Mouse (Mus musculus): ENCODE data around the gene Akap6. TPM values are rescaled to one million over a fixed set of nuclear protein-coding genes. Genes with fewer than 3 reads are reported as not detected.

The Akap6 gene
- total RNA-seq (2021) = 100 to 1,000 TPM in 1 of 2 experiments, 10 to 100 TPM in 1; 89.1 to 100 TPM
- long read RNA-seq, experiment 1, partial matches to known transcripts = 18 of 23 reads
- long read RNA-seq, experiment 1, other reads (novel, unspliced or antisense) = 5 of 23 reads
- long read RNA-seq, experiment 2, partial matches to known transcripts = 7 of 14 reads
- long read RNA-seq, experiment 2, other reads (novel, unspliced or antisense) = 7 of 14 reads

DNA sequence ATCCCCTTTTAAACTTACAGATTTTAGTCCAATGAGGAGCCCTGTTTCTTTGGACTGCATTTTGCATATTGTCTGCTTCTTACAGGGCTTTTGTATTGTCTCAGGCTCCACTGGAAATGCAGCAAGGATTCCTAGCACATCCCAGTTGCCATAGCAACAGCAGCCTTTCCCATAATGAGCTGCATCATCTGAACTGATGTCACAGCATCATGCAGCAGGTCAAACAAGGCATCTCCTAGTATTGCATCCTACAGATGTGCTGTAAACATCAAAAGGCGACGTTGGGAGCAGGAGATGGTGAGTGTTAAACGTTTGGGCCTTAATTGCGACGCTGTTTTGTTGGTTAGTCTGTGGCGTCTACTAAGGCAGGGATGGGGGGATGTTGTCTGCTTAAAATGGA, at the start of gene Akap6:
Gene Akap6, plus strand, starts transcription at position 238 of the 400 bp plus-strand sequence.
- intact Hi-C loops (cut with DNase I) = no loop called here
- DNase-seq = no peak

DNA sequence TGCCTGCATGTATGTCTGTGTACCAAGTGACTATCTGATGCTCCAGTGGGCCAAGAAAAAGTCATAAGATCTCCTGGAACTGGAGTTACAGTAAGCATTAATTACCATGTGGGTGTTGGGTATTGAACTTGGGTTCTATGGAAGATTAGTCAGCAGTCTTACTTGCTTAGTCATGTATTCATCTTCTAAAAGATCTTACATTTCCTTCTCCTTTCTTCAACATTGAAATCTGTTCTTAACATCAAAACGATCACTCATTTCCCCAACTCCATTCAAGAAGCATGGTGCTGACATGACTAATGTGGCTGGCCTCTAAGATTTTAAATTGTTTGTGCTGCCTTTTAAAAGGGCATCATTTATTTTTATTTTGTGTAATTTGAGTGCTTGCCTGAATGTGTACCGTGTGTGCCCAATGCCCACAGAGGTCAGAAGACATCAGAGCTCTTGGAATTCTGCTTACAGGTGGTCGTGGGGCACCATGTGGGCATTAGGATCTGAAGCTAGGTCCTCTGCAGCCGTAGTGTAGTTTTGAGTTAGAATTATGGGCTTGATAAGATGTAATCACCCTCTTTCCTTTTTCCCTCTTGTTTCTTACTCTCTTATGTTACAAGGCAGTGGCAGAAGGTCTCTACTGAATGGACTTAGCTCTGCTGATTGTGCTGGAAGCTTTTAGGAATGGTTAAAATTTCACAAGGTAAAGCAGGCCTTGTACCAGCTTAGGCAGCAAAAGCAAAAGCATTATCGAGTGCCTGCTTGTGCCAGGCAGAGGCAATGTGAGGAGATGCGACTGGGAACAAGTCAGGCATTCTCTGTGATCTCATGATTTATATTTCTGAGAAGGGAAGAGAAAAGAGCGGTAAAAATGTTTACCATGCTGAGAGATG, 36.0 kb upstream of the Akap6 start:
- intact Hi-C loops (cut with DNase I) = no loop called here
- no peak for DNase-seq

GRCm38 (mm10) chr12:52664944-52665343, 34.2 kb upstream of the Akap6 start:
- intact Hi-C loops (cut with DNase I) = no loop called here
- no peak for DNase-seq

DNA sequence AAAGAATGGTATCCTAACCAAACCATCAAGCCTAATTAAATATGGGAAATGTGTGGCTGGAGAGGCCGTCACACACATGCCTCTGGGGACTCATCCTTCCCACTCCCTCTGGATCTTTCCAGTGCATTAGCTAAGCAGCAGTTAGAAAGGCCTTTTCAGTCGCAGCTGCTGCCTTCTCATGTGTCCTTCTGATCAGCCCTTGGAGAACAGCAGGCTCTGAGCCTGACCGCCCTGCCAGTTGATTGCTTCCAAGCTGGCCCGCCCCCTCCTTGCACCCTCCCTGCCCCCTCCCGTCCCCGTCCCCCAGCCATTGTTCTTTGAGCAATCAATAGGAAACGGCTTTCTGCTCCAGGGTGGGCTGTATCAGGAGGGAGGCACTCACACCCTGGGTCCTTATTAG, 27.7 kb upstream of the Akap6 start:
- intact Hi-C loops (cut with DNase I) = no loop called here

DNA sequence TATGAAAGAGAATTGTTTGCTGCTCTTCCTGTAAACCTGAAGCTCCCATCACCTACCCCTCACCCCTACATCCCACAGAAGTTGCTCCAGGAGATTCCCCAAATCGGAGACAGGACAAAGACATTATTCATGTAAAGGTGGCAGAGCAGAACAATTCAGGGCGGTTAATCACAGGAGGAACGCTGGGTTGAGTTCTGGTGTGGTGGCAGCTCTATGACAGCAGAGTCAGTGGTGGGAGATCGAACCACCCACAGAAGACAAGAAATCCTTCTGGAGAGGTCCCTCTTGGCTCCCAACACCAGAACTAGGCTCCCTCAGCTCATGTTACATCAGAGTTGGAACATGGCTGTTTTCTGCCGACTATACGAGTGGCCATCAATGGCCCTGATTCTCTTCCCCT, 27.2 kb upstream of the Akap6 start:
- DNase-seq = no peak
- intact Hi-C loops (cut with DNase I) = no loop called here

More for the DNA sequence above, 27.7 kb upstream of the Akap6 start:
- peak; percentile 23 to 31 for DNase-seq

DNA sequence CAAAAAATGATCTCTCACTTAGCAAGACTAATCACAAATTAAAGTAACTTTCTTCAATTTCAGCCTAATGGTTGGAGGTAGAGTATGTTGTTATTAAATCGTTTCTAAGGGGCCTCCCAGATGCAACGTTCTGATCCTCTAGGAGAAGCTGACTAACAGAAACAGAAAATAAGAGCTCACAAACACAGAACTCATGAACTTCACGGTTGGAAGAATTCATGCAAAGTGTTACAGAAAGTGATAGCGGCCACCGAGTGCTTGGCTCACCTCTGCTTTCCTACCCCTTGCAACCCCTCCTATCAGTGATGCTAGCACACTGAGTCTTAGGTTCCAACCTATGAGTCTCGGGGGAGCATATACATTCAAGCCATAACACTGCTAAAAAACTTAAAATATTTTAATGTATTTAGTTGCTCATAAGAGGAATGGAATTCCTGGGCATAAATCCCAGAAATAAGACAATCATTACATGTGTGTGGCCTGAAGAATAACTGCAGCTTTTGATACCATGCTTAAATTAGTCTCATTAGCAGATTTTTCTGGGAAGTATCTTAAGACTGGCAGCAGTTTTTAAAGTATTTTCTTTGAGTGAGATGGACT, 25.7 kb upstream of the Akap6 start:
- DNase-seq = no peak
- intact Hi-C loops (cut with DNase I) = no loop called here

DNA sequence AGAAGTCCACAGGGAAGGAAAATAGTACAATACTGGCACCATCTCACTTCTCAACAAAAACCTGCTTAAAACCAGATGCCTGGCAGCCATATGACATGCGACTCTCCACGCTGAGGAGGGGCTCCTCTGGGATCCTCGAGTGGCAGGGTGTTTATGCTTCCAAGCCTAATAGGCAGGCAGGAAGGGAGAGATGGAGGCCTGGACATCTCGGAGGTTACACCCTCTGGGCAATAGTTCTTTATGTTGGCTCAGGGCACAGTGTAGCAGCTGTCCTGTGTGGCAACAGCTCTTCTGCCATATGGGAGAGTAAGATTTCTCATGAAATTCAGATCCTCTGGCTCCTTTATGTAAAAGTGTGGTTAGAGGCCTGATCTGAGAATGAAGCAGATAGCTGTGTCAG, 24.2 kb upstream of the Akap6 start:
- no peak for DNase-seq
- intact Hi-C loops (cut with DNase I) = no loop called here

- intact Hi-C loops (cut with DNase I) = no loop called here
Observed at GRCm38 (mm10) chr12:52687355-52687754, 11.8 kb upstream of the Akap6 start.

DNA sequence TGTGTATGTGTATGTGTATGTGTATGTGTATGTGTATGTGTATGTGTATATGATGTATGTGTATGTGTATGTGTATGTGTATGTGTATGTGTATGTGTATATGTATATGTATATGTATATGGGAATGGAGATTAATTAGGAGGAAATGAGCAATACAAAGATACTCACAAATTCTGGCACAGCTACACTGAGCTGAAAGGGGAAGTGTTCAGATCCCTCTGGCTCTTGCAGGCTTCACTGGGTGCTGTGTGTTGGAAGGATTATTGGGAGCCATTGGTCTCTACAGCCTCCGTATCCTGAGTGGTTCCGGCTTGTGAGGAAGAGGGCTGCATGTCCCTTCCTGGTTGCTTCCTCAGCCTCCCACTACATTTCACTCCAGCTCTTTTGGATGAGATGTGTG, 10.5 kb upstream of the Akap6 start:
- intact Hi-C loops (cut with DNase I) = no loop called here
- DNase-seq = no peak

More at GRCm38 (mm10) chr12:52687355-52687754, 11.8 kb upstream of the Akap6 start:
- DNase-seq = peak in 1 of 2 experiments; percentile 15

- intact Hi-C loops (cut with DNase I) = no loop called here
- DNase-seq = no peak
Observed at GRCm38 (mm10) chr12:52691552-52691951, 7.6 kb upstream of the Akap6 start.

GRCm38 (mm10) chr12:52692290-52692974, 6.8 kb upstream of the Akap6 start:
- intact Hi-C loops (cut with DNase I) = no loop called here
- DNase-seq = no peak

GRCm38 (mm10) chr12:52697407-52698109, 1.6 kb upstream of the Akap6 start:
- DNase-seq = no peak
- intact Hi-C loops (cut with DNase I) = no loop called here

DNA sequence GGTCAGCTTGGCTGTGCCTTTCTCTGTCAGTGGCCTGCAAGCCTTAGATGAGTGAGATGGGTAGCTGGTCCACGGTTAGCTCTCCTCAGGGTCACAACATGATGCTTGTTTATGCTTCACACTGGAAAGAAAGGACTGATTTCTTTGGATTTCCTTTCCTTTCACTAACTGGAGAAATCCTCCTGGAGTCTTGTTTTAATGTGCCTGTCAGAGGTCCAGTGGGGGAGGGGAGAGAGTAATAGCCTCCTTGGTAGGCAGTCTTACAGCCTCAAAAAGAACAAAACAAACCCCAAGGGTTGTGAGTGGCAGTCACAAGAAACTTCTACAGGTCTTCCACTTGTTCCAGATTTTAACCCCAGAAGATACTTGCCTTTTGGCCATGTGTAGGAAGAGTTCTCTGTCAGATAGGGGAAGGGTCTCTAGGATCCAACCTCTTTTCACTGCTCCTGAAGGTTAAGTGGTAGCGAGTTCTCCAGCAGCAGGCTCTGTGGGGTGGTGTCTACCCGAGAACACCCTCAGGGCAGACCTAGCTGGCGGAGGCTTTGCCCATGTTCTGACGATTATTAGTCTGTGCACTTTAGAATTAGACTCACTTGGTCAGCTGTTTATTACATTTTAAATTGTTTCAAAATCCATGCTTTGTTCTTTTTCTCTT, 780 bp upstream of the Akap6 start:
- intact Hi-C loops (cut with DNase I) = no loop called here
- no peak for DNase-seq

- no peak for DNase-seq
Observed at GRCm38 (mm10) chr12:52699961-52700696, 946 bp downstream of the Akap6 start.

GRCm38 (mm10) chr12:52700697-52701191, 1.6 kb downstream of the Akap6 start:
- no peak for DNase-seq

More at GRCm38 (mm10) chr12:52699961-52700696, 946 bp downstream of the Akap6 start:
- intact Hi-C loops (cut with DNase I) = no loop called here

GRCm38 (mm10) chr12:52701201-52701641, 2.0 kb downstream of the Akap6 start:
- peak in 1 of 2 experiments; percentile 15 for DNase-seq
- intact Hi-C loops (cut with DNase I) = no loop called here

More at GRCm38 (mm10) chr12:52700697-52701191, 1.6 kb downstream of the Akap6 start:
- intact Hi-C loops (cut with DNase I) = no loop called here

DNA sequence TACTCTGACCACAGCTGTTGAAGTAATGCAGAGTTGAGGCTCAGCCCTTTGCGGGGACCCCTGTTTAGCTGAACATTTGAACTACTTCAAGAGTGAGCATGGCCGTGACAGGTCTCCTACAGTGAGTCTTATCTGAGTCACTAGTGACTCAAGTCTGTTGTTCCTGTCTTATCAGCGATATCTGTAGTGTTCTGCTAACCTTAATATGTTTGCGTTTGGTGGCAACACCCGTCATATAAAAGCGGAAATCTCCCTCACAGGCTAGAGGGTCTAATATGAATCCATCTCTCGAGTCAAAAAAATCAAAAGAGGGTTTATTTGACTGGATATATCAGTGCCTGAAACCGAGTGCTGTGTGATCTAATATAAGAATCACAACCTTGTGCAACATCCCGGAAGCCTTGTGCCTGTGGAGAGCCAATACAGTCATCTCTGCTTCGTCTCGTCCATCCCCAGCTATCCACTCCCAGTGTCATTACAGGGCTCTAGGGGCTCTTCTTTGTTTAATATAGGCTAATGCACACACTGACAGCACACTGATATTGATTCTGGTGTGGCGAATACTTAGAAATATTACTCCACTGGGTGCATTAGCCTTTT, 3.3 kb downstream of the Akap6 start:
- intact Hi-C loops (cut with DNase I) = no loop called here
- no peak for DNase-seq

DNA sequence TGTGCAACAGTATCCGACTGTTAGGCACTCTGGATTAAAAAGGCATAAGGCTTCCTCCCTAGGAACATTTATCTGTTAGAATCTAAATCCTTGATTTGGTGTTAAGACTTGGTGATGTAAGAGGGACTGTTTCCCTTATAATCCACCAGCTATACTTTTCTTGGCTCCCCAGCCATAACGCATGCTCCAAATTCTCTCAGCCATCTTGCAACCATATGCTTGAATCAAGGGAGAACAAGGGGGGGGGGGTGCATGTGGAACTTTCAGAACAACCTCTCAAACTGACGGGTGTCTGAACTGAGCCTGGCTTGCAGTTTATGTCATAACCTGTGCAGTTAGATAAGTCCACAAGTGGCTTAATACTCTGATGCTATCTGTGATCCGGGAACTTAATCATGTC, 4.9 kb downstream of the Akap6 start:
- intact Hi-C loops (cut with DNase I) = no loop called here
- DNase-seq = no peak

Measured in heart, postnatal 14 days (tissue).